Mouse (Mus musculus) embryonic fibroblast, embryonic 13.5 days (primary cell): ENCODE data around the gene Hist3h2a. TPM values are rescaled to one million over a fixed set of nuclear protein-coding genes. Genes with fewer than 3 reads are reported as not detected.

Source experiments
- H3K27ac ChIP-seq: 2 replicates; pipeline ENCODE4 v1.5.1; 2012; ENCODE audit warnings: low read length, control low read depth, inconsistent platforms; ENCODE audit not compliant: insufficient read depth
- H3K4me1 ChIP-seq: 2 replicates; pipeline ENCODE4 v1.6.1; 2011; ENCODE audit warnings: low read length; ENCODE audit not compliant: control insufficient read depth, insufficient read depth
- H3K4me3 ChIP-seq: 2 replicates; pipeline ENCODE4 v1.5.1; 2011; ENCODE audit warnings: mild to moderate bottlenecking, control low read depth, low read length; ENCODE audit not compliant: insufficient read depth
- CTCF ChIP-seq: IDR thresholded peaks from 2 replicates; pipeline ENCODE4 v1.5.1; 2011; ENCODE audit warnings: mild to moderate bottlenecking, control low read depth, low read length, moderate library complexity, borderline replicate concordance; ENCODE audit not compliant: insufficient read depth
- POLR2A ChIP-seq: IDR thresholded peaks from 2 replicates; pipeline ENCODE4 v1.6.1; 2011; ENCODE audit warnings: low read depth, mild to moderate bottlenecking, control low read depth, low read length, moderate library complexity
- polyA plus RNA-seq: library from polyadenylated mRNA; stranded (reverse); fragments of >200 nt; gene quantifications from 2 replicates; pipeline ENCODE4 v1.2.4, GENCODE M21; 2011; ENCODE audit warnings: low read depth; ENCODE audit not compliant: missing spikeins, insufficient read length

Gene Hist3h2a
- polyA plus RNA-seq, 1 experiment = 12.5 TPM

DNA sequence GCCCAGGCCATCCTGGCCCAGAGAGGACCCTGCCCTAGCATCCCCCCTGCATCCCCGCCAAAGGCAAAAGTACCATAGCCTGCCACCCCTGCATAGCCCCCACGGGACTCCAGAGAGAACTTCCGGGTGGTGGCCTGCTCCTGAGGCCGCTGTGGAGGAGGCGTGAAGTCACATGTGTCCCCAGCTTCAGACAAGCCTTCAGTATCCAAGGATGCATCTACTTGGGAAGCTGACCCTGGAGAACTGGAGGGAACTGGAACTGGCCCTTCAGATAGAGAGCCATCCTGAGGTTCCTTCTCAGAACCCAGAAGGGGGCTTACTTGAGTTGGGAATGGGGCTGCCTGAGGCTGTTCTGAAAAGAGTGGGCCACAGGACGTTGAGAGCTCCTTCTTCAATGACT is 45.3 kb downstream of the Hist3h2a start:
- Histone ChIP-seq H3K27ac (no peak overlapping the region), H3K4me1 (no peaks in the 10 kb centered on the region), H3K4me3 (no peak overlapping the region)
- TF ChIP-seq CTCF = no peak
- TF ChIP-seq POLR2A = no peak

DNA sequence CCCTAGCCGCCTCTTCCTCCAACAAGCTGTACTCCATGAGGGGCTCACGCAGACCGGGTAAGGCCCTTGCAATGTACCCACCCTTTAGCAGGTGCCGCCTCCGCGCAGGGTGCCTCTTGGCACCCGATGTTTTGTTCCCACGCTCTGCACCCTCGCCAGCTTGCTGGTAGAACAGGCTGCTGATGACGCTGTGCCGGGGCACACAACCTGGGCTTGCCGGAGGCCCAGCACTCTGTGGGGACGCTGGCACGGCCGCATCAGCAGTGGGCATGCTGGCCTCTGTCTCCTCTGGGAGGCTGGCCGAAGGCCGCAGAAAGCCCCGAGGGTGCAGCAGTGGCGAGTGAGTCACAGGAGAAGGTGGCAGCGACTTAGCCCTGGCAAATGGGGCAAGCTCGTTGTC is 46.1 kb downstream of the Hist3h2a start:
- TF ChIP-seq POLR2A = no peak
- no peak for TF ChIP-seq CTCF
- Histone ChIP-seq H3K4me3 (no peak overlapping the region), H3K4me1 (no peaks in the 10 kb centered on the region), H3K27ac (no peak overlapping the region)

DNA sequence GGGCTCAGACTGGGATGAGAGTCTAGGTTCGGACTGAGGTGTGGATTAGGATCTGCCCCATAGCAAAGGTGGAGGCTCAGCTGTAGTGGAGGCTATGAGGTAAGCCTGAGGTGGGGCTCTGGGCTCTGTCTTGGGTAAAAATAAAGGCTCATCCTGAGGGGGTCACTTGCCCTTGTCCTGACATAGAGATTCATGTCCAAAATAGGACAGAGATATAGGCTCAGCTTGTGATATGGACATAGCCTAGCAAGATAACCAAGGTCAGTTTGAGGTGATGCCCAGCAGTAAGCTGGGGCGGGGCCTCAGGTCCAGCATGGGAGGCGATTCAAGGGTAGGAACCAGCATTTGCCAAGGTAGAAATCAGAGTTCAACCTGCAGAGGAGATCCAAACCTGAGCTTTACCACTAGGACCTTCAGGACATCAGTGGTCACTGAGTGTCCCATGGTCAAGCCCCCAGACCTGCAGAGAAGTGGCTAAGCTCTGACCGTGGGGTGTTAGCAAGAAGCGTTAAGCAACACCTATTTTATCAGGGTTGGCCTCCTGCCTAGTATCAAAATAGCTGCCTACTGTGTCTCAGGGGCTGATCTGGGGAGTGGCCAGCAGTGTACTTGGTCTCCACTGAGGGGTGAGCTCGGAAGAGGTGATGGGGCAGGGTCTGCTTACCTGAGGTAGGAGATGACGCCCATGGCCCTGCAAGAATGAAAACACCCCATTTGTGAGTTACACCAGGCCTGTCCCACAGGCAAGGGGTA is 48.0 kb downstream of the Hist3h2a start:
- H3K4me1 ChIP-seq = no peaks in the 10 kb centered on the region
- H3K27ac ChIP-seq = no peak overlapping the region
- no peak overlapping the region for H3K4me3 ChIP-seq
- TF ChIP-seq CTCF = no peak

Other genes with a start within 250 kb of the Hist3h2a start
- gene Olfr318, start 230.7 kb upstream of the Hist3h2a start, polyA plus RNA-seq = not detected in 2 replicates
- gene Olfr317, start 215.5 kb upstream of the Hist3h2a start, polyA plus RNA-seq = not detected in 2 replicates
- not detected in 2 replicates for gene Olfr316, start 202.0 kb upstream of the Hist3h2a start, polyA plus RNA-seq
- gene Olfr315, start 181.5 kb upstream of the Hist3h2a start, polyA plus RNA-seq = not detected in 2 replicates
- not detected in 2 replicates for gene Olfr314, start 171.7 kb upstream of the Hist3h2a start, polyA plus RNA-seq
- gene Fam183b, start 152.7 kb upstream of the Hist3h2a start, polyA plus RNA-seq = not detected in 2 replicates
- not detected in 2 replicates for gene Olfr313, start 139.7 kb upstream of the Hist3h2a start, polyA plus RNA-seq
- gene Olfr312, start 125.4 kb upstream of the Hist3h2a start, polyA plus RNA-seq = not detected in 2 replicates
- not detected in 2 replicates for gene Olfr311, start 115.4 kb upstream of the Hist3h2a start, polyA plus RNA-seq
- gene Gm12258, start 107.5 kb upstream of the Hist3h2a start, polyA plus RNA-seq = 5.4 and 6.8 TPM in 2 replicates
- 6.6 TPM in 2 replicates for gene 2810021J22Rik, start 87.5 kb upstream of the Hist3h2a start, polyA plus RNA-seq
- gene Zfp39, start 50.5 kb upstream of the Hist3h2a start, polyA plus RNA-seq = 4.1 and 6.2 TPM in 2 replicates
- gene Btnl10, start 36.8 kb upstream of the Hist3h2a start, polyA plus RNA-seq = not detected in 2 replicates
- gene Rnf187, start 15.8 kb upstream of the Hist3h2a start, polyA plus RNA-seq = 91.5 and 99.2 TPM in 2 replicates
- not detected in 2 replicates for gene Hist3h2ba, start 5.8 kb upstream of the Hist3h2a start, polyA plus RNA-seq
- not detected in 2 replicates for gene Trim17, start within 50 bp of the Hist3h2a start, polyA plus RNA-seq
- 17.5 and 20.1 TPM in 2 replicates for gene Trim11, start 23.4 kb downstream of the Hist3h2a start, polyA plus RNA-seq
- not detected in 2 replicates for gene Obscn, start 181.7 kb downstream of the Hist3h2a start, polyA plus RNA-seq
- 2.1 and 2.4 TPM in 2 replicates for gene Iba57, start 209.1 kb downstream of the Hist3h2a start, polyA plus RNA-seq
- 0.25 and 0.30 TPM in 2 replicates for gene Gjc2, start 228.5 kb downstream of the Hist3h2a start, polyA plus RNA-seq
- gene Guk1, start 237.5 kb downstream of the Hist3h2a start, polyA plus RNA-seq = 43.1 and 46.4 TPM in 2 replicates
- gene Mrpl55, start 247.8 kb downstream of the Hist3h2a start, polyA plus RNA-seq = 28.3 and 32.5 TPM in 2 replicates